Mouse (Mus musculus) stomach, postnatal 0 days (tissue): ENCODE results near the gene Gm8369.

Experiments used
- CTCF ChIP-seq: IDR thresholded peaks from 2 replicates; pipeline ENCODE4 v1.5.1; 2016; ENCODE audit warnings: antibody characterized with exemption, low read depth, mild to moderate bottlenecking, moderate library complexity
- EP300 ChIP-seq: optimal IDR thresholded peaks from 2 replicates; pipeline ENCODE3; 2016; ENCODE audit warnings: antibody characterized with exemption

- TF ChIP-seq CTCF = no peak
- TF ChIP-seq EP300 = no peak
Observed at GRCm38 (mm10) chr19:11443964-11444363, 41.8 kb upstream of the Gm8369 start.
